In genomic region chr1:74351185-74351769, GRCm38 (mm10) we compare ENCODE assay signal across 10 mouse cellular contexts. TPM values are rescaled to one million over a fixed set of nuclear protein-coding genes. Genes with fewer than 3 reads are reported as not detected.
"Had no signal": no experiment of that assay in that cellular context is flagged by ENCODE, and none has a peak within 500 bp of the region (broad histone marks: within the 10 kb centered on the region; RNA-seq: fewer than 3 reads in every experiment).

No protein-coding gene starts in this region.

- ATAC-seq: liver, postnatal 0 days; lung, postnatal 0 days; midbrain, embryonic 15.5 days had no signal

- DNase-seq: kidney, adult 2 months; kidney, postnatal 25 days; left cerebral cortex, postnatal 4 days; liver, postnatal 0 days; lung, embryonic 14.5 days; thymus, postnatal 25 days had no signal

RNA-seq across cellular contexts. Expression of gene Catip, which starts 10.6 kb away (rescaled TPM):
- polyA plus RNA-seq: liver, postnatal 0 days had no signal

RNA-seq across cellular contexts. Expression of gene Vil1, which starts 57.9 kb away (rescaled TPM):
- total RNA-seq: megakaryocyte, adult 5-6 weeks had no signal
- polyA plus RNA-seq: spleen, adult 2 months had no signal
